Mouse (Mus musculus): Measurements from ENCODE around the gene Trim7.

DNA sequence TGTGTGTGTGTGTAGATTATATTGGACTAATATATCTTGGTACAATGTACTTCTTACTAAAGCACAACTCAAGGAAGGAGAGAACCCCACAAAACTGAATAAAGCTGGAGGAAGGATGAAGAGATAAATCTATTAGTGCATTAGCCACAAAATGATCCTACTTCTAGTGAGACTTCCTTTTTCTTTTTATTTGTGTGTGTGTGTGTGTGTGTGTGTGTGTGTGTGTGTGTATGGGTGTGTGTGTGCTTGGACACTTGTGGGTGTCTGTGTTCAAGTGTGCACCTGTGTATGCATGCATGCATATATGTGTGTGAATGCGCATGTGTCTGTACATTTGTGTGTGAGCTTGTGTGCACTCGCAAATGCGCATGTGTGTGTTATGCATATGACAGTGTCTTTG, 32.8 kb upstream of the Trim7 start:
- TF ChIP-seq CTCF (IDR thresholded peaks at IDR 0.05; ENCODE audit: low read depth) (no peak), EP300 (IDR thresholded peaks at IDR 0.05; ENCODE audit: low read depth) (no peak)

Measured in heart, postnatal 0 days (tissue).